Mouse (Mus musculus) heart, adult 2 months (tissue): ENCODE measurements around the gene Zfhx3.

Experiments
- CTCF ChIP-seq: fragments of 200-600 bp; IDR thresholded peaks from 2 replicates; pipeline ENCODE4 v1.8.1; 2022; ENCODE audit warnings: antibody characterized with exemption, mild to moderate bottlenecking, moderate library complexity
- EP300 ChIP-seq: fragments of 200-500 bp; IDR thresholded peaks from 2 replicates; pipeline ENCODE4 v1.6.1; 2011; ENCODE audit warnings: low read depth, low read length, control low read depth; ENCODE audit not compliant: insufficient read depth
- POLR2A ChIP-seq: fragments of 200-500 bp; IDR thresholded peaks from 2 replicates; pipeline ENCODE4 v1.6.1; 2011; ENCODE audit warnings: mild to moderate bottlenecking, low read depth, low read length, control low read depth; ENCODE audit not compliant: insufficient read depth

DNA sequence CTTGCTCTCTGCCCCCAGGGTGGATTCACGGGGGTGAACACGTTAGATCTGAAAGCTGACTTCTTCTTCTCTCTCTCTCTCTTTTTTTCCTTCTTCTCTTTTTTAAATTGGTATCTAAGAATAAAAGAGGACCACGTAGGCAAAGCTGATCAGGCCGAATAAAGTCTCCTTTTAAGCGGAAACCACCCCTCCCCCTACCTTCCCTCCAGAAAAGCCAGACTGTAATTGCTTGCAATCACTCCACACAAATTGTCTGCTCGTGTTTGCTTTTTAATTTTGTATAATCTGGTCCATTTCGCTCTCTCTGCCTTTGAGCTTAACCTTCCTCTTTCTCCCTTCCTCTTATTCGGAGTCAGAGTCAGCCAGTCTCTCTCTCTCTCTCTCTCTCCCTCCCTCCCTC is 372.6 kb downstream of the Zfhx3 start:
- no peak for TF ChIP-seq CTCF
- TF ChIP-seq POLR2A, result no peak
- no peak for TF ChIP-seq EP300
